Mouse (Mus musculus): ENCODE results near the gene Zfp821. TPM values are rescaled to one million over a fixed set of nuclear protein-coding genes. Genes with fewer than 3 reads are reported as not detected.

The Zfp821 gene
- total and polyA plus RNA-seq, 3 experiments: 4.7 to 10.4 (median 7.9) TPM

DNA sequence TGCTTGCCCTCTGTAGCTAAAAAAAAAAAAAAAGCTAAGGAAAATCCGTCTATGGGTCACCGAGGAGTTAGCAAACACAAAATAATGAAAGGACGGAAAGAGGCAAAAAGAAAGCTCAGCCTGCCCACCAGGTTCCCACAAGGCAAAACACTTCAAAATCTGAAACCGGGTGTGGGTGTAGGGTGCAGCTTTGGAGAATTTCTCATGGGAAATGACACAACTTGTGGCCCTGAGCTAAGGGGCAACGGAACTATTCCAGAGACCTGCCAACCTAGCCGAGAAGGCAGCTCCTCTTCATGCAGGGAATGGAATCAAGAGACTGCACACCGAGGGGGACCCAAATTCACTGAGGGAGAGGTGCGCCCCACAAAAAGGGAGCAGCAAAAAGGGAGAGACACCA is 31.5 kb downstream of the Zfp821 start:
- Histone ChIP-seq H3K9me3 (replicated peaks) (0 out of 2 replicates have a peak, but pooled peaks cover 4% of the 10 kb centered on the region), H3K27me3 (ENCODE audit: insufficient read depth, low read length) (no peaks in the 10 kb centered on the region), H3K4me3 (ENCODE audit: low read depth, low read length) (peak overlapping the region; percentile 95), H3K36me3 (replicated peaks) (peaks cover 36% of the 10 kb centered on the region), H3K4me1 (ENCODE audit: insufficient read depth, low read depth, low read length) (peaks cover 20% of the 10 kb centered on the region)
- peak; percentile 30 for DNase-seq (ENCODE audit: low spot score)
- no peak for ATAC-seq (ENCODE audit: extremely low read depth, insufficient number of reproducible peaks, low FRiP score, poor library complexity, severe bottlenecking)
- TF ChIP-seq GATA1 (IDR thresholded peaks at IDR 0.05; ENCODE audit: borderline replicate concordance, low read length) (no peak), TAL1 (conservative IDR thresholded peaks at IDR 0.05; ENCODE audit: low read depth, low read length) (no peak), GATA2 (IDR thresholded peaks at IDR 0.05; ENCODE audit: borderline replicate concordance, low read depth, low read length) (no peak), CTCF (IDR thresholded peaks at IDR 0.05; ENCODE audit: low read depth, low read length) (no peak), POLR2AphosphoS5 (IDR thresholded peaks at IDR 0.05; ENCODE audit: insufficient replicate concordance, low read depth, low read length) (no peak)

DNA sequence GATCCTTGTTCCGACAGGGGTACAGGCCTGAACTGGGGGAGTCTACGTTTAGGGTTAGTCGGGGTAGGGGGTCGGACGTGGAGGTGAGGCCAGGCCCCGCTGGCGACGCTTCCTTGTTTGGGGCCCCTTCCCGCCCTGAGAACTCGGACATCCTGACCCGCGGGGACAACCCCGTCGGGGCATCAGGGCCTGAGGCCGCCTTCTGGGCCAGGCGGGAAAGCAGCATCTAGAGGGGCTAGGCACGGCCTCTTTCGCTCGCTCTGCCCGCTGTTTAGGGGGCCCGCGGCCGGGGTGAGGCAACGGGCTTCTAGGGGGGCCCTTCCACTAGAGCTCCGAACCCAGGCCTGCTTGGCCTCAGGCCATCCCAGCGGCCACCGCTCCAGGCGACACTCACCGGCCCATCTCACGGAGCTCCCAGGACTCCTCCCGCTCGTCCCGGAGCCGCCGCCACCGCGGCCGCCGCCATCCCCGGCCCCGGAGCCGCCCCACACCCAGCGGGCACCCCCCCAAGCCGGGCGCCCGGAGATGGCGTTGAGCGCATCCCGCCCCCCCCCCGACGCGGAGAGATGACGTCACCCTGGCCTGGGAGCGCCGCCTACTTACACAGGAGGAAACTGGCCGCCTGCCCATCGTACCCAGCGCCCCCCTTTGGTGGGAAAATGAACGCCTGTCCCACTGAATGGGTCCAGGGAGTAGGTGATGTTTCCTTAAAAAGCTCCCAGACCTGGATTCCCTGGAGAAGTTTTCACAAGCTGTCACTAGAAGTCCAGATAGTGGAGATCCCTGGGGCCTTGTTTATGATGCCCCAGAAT is 32.1 kb downstream of the Zfp821 start, which contains the start of gene Atxn1l:
TSS of gene Atxn1l (minus strand) at position 503 of the 812 bp plus-strand sequence.
- Histone ChIP-seq H3K9me3 (replicated peaks) (0 out of 2 replicates have a peak, but pooled peaks cover 4% of the 10 kb centered on the region), H3K4me3 (ENCODE audit: low read depth, low read length) (peak within 1 kb of the TSS; percentile 95), H3K27me3 (ENCODE audit: insufficient read depth, low read length) (no peaks in the 10 kb centered on the region), H3K36me3 (replicated peaks) (peaks cover 30% of the 10 kb centered on the region), H3K4me1 (ENCODE audit: insufficient read depth, low read depth, low read length) (peaks cover 18% of the 10 kb centered on the region)
- DNase-seq (ENCODE audit: low spot score): peak; percentile 93
- peak; percentile 60 for ATAC-seq (ENCODE audit: extremely low read depth, insufficient number of reproducible peaks, low FRiP score, poor library complexity, severe bottlenecking)
- TF ChIP-seq GATA1 (IDR thresholded peaks at IDR 0.05; ENCODE audit: borderline replicate concordance, low read length) (no peak), GATA2 (IDR thresholded peaks at IDR 0.05; ENCODE audit: borderline replicate concordance, low read depth, low read length) (no peak), CTCF (IDR thresholded peaks at IDR 0.05; ENCODE audit: low read depth, low read length) (no peak), POLR2AphosphoS5 (IDR thresholded peaks at IDR 0.05; ENCODE audit: insufficient replicate concordance, low read depth, low read length) (no peak), TAL1 (conservative IDR thresholded peaks at IDR 0.05; ENCODE audit: low read depth, low read length) (no peak)

GRCm38 (mm10) chr8:109738049-109738380 is 32.7 kb downstream of the Zfp821 start:
- Histone ChIP-seq H3K36me3 (replicated peaks) (peaks cover 24% of the 10 kb centered on the region), H3K4me1 (ENCODE audit: insufficient read depth, low read depth, low read length) (peaks cover 18% of the 10 kb centered on the region), H3K27me3 (ENCODE audit: insufficient read depth, low read length) (no peaks in the 10 kb centered on the region), H3K4me3 (ENCODE audit: low read depth, low read length) (peak overlapping the region; percentile 95), H3K9me3 (replicated peaks) (0 out of 2 replicates have a peak, but pooled peaks cover 4% of the 10 kb centered on the region)
- no peak for TF ChIP-seq TAL1 (conservative IDR thresholded peaks at IDR 0.05; ENCODE audit: low read depth, low read length)
- no peak for TF ChIP-seq CTCF (IDR thresholded peaks at IDR 0.05; ENCODE audit: low read depth, low read length)
- TF ChIP-seq GATA1 (IDR thresholded peaks at IDR 0.05; ENCODE audit: borderline replicate concordance, low read length): no peak
- no peak for TF ChIP-seq GATA2 (IDR thresholded peaks at IDR 0.05; ENCODE audit: borderline replicate concordance, low read depth, low read length)
- TF ChIP-seq POLR2AphosphoS5 (IDR thresholded peaks at IDR 0.05; ENCODE audit: insufficient replicate concordance, low read depth, low read length): no peak
- ATAC-seq (ENCODE audit: extremely low read depth, insufficient number of reproducible peaks, low FRiP score, poor library complexity, severe bottlenecking) (0 out of 2 replicates have a peak, but pooled peaks have one; percentile 26), DNase-seq (ENCODE audit: low spot score) (no peak)

GRCm38 (mm10) chr8:109747468-109748199 is 42.3 kb downstream of the Zfp821 start:
- Histone ChIP-seq H3K36me3 (replicated peaks) (no peaks in the 10 kb centered on the region), H3K4me3 (ENCODE audit: low read depth, low read length) (no peak overlapping the region), H3K4me1 (ENCODE audit: insufficient read depth, low read depth, low read length) (peaks cover 8% of the 10 kb centered on the region), H3K27me3 (ENCODE audit: insufficient read depth, low read length) (peaks cover 15% of the 10 kb centered on the region), H3K9me3 (replicated peaks) (no peaks in the 10 kb centered on the region)
- ATAC-seq (ENCODE audit: extremely low read depth, insufficient number of reproducible peaks, low FRiP score, poor library complexity, severe bottlenecking) (no peak), DNase-seq (ENCODE audit: low spot score) (no peak)
- TF ChIP-seq GATA1 (IDR thresholded peaks at IDR 0.05; ENCODE audit: borderline replicate concordance, low read length) (no peak), POLR2AphosphoS5 (IDR thresholded peaks at IDR 0.05; ENCODE audit: insufficient replicate concordance, low read depth, low read length) (no peak), TAL1 (conservative IDR thresholded peaks at IDR 0.05; ENCODE audit: low read depth, low read length) (no peak), GATA2 (IDR thresholded peaks at IDR 0.05; ENCODE audit: borderline replicate concordance, low read depth, low read length) (no peak), CTCF (IDR thresholded peaks at IDR 0.05; ENCODE audit: low read depth, low read length) (no peak)

DNA sequence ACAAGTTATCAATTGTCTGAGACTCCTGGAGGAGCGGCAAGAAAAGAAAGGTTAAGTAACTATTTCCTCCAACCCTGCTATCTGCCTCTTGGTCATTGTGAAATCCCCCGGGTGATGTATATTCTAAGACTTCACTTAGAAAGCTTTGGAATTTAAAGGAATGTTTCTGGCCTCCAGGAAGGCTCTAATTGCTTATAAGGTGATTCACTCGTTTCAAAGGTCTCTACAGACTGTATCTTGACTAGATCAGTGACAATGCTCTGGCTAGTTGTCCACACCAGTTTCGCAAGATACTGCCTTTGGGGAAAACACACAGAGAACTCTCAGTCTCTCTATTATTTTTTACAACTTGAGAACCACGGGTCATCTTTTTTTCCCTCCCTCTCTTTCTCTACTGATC is 44.9 kb downstream of the Zfp821 start:
- no peak for TF ChIP-seq POLR2AphosphoS5 (IDR thresholded peaks at IDR 0.05; ENCODE audit: insufficient replicate concordance, low read depth, low read length)
- DNase-seq (ENCODE audit: low spot score): no peak
- peaks cover 8% of the 10 kb centered on the region for H3K4me1 ChIP-seq (ENCODE audit: insufficient read depth, low read depth, low read length)
- peaks cover 18% of the 10 kb centered on the region for H3K27me3 ChIP-seq (ENCODE audit: insufficient read depth, low read length)
- no peaks in the 10 kb centered on the region for H3K9me3 ChIP-seq (replicated peaks)
- no peak overlapping the region for H3K4me3 ChIP-seq (ENCODE audit: low read depth, low read length)
- no peaks in the 10 kb centered on the region for H3K36me3 ChIP-seq (replicated peaks)
- ATAC-seq (ENCODE audit: extremely low read depth, insufficient number of reproducible peaks, low FRiP score, poor library complexity, severe bottlenecking): no peak

DNA sequence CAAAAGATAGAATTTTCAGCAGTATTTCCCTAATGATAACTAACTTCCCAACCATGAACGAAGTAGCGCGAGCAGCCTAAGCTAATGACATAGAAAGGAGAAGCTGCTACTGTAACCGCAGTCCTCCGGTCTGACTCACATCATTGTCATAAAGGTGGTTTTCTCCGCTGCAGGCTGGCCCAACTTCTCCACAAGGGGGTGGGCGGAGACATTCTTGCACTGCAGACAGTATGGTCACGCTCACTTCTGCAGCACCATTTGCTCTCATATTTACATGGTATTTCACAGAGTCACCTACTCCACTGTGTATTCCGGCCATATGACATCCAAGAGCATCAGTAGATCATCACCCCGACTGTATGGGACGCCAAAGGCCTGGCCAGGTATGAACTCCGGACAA is 45.4 kb downstream of the Zfp821 start:
- no peak overlapping the region for H3K4me3 ChIP-seq (ENCODE audit: low read depth, low read length)
- ATAC-seq (ENCODE audit: extremely low read depth, insufficient number of reproducible peaks, low FRiP score, poor library complexity, severe bottlenecking) (peak; percentile 75), DNase-seq (ENCODE audit: low spot score) (peak; percentile 31)
- peaks cover 10% of the 10 kb centered on the region for H3K4me1 ChIP-seq (ENCODE audit: insufficient read depth, low read depth, low read length)
- peaks cover 18% of the 10 kb centered on the region for H3K27me3 ChIP-seq (ENCODE audit: insufficient read depth, low read length)
- TF ChIP-seq POLR2AphosphoS5 (IDR thresholded peaks at IDR 0.05; ENCODE audit: insufficient replicate concordance, low read depth, low read length): no peak
- TF ChIP-seq TAL1 (conservative IDR thresholded peaks at IDR 0.05; ENCODE audit: low read depth, low read length): no peak
- TF ChIP-seq GATA2 (IDR thresholded peaks at IDR 0.05; ENCODE audit: borderline replicate concordance, low read depth, low read length): no peak
- no peak for TF ChIP-seq CTCF (IDR thresholded peaks at IDR 0.05; ENCODE audit: low read depth, low read length)
- no peak for TF ChIP-seq GATA1 (IDR thresholded peaks at IDR 0.05; ENCODE audit: borderline replicate concordance, low read length)
- H3K36me3 ChIP-seq (replicated peaks): no peaks in the 10 kb centered on the region
- no peaks in the 10 kb centered on the region for H3K9me3 ChIP-seq (replicated peaks)
